Mouse (Mus musculus): ENCODE measurements around the gene Gpr84.

DNA sequence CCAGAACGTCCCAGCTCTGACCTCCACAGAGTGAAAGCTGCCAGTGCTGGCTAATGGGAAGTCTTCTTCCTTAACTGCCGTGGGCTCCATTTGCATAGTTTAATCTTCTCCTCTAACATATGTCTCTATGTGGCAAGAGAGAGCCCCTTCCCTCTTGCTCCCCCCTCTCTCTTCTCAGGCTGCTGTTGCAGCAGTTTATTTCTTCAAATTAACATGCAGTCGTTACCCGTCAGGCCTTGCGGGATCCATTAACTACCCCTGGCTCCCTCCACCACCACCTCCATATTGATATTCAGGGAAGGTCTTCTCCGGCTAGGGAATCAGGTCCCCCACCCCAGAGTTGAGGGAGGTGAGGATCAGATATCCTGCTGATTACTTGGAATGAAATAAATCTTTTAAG, 13.1 kb downstream of the Gpr84 start:
- TF ChIP-seq POLR2A (IDR thresholded peaks at IDR 0.05; ENCODE audit: extremely low read depth, insufficient read depth, low read length) (no peak), CTCF (IDR thresholded peaks at IDR 0.05; ENCODE audit: extremely low read depth, insufficient read depth, low read length) (no peak)
